Mouse (Mus musculus) liver, adult 2 months (tissue): ENCODE measurements around the gene Lrrc17. TPM values are rescaled to one million over a fixed set of nuclear protein-coding genes. Genes with fewer than 3 reads are reported as not detected.

Experiments used
- DNase-seq: peaks from one replicate; pipeline ENCODE4 v3.0.0-alpha.2; 2011; ENCODE audit warnings: low read depth, low spot score; ENCODE audit errors: extremely low read depth
- H3K27ac ChIP-seq: fragments of 200-500 bp; replicated peaks from 2 replicates; pipeline ENCODE4 v1.5.1; 2012; ENCODE audit warnings: low read depth, mild to moderate bottlenecking, control low read depth, inconsistent platforms, low read length; ENCODE audit not compliant: insufficient read depth
- H3K27me3 ChIP-seq: fragments of 200-500 bp; 2 replicates; pipeline ENCODE4 v1.6.1; 2012; ENCODE audit warnings: mild to moderate bottlenecking, moderate library complexity, low read length, inconsistent platforms; ENCODE audit not compliant: control insufficient read depth, insufficient read depth
- H3K36me3 ChIP-seq: fragments of 200-500 bp; 2 replicates; pipeline ENCODE4 v1.6.1; 2012; ENCODE audit warnings: low read length, inconsistent platforms; ENCODE audit not compliant: control insufficient read depth, insufficient read depth
- H3K4me1 ChIP-seq: fragments of 200-500 bp; 2 replicates; pipeline ENCODE4 v1.6.1; 2011; ENCODE audit warnings: low read length; ENCODE audit not compliant: control insufficient read depth, insufficient read depth
- H3K4me3 ChIP-seq: fragments of 200-500 bp; 2 replicates; pipeline ENCODE4 v1.5.1; 2011; ENCODE audit warnings: low read depth, mild to moderate bottlenecking, control low read depth, low read length, moderate library complexity; ENCODE audit not compliant: insufficient read depth
- H3K79me2 ChIP-seq: fragments of 200-500 bp; 2 replicates; pipeline ENCODE4 v1.6.1; 2012; ENCODE audit warnings: inconsistent platforms, mild to moderate bottlenecking, low read length, moderate library complexity; ENCODE audit not compliant: control insufficient read depth, insufficient read depth
- H3K9ac ChIP-seq: fragments of 200-500 bp; 2 replicates; pipeline ENCODE4 v1.6.1; 2012; ENCODE audit warnings: low read depth, mild to moderate bottlenecking, control low read depth, inconsistent platforms, low read length
- CTCF ChIP-seq: fragments of 200-500 bp; IDR thresholded peaks from 2 replicates; pipeline ENCODE4 v1.5.1; 2011; ENCODE audit warnings: low read depth, low read length, control low read depth
- POLR2A ChIP-seq: fragments of 200-500 bp; IDR thresholded peaks from 2 replicates; pipeline ENCODE4 v1.6.1; 2011; ENCODE audit warnings: low read length, control low read depth; ENCODE audit not compliant: insufficient read depth; ENCODE audit errors: extremely low read depth
- WGBS: fragments of 180-500 bp; shearing (Covaris S2); methylation state at CpG from one replicate; pipeline ENCODE4 v1.1.7; 2018; 5-methylcytosine and 5-hydroxymethylcytosine counted together
- polyA plus RNA-seq: library from polyadenylated mRNA; depleted of rRNA; stranded (reverse); fragments of >200 nt; gene quantifications from 2 replicates; pipeline ENCODE4 v1.2.3, GENCODE M21; 2012
- total RNA-seq: library from RNA; depleted of rRNA; stranded (reverse); fragments of >200 nt; gene quantifications from 2 replicates; pipeline ENCODE4 v1.2.3, GENCODE M21; 2014

Gene Lrrc17
- total and polyA plus RNA-seq, 2 experiments = 0.10 to 0.37 TPM

DNA sequence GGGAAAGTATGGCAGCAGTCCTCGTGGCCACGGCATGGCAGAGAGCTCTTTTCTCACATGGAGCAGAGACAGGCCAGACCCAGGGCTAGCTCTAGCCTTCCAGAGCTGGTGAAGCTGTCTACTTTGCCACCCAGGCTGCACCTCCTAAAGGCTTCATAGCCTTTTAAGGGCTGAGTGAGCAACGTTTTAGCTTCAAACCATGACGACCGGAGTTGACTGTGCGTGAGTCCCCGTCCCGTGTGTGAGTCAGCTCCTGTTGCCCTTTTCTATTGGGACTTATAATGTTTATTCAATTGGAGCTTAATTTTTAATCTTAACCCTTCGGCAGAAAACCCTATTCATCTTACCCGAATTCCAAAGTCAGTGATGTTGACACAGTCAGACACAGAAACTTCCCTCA lies 43.2 kb upstream of the Lrrc17 start:
- Histone ChIP-seq H3K79me2 (no peaks in the 10 kb centered on the region), H3K4me3 (no peak overlapping the region), H3K9ac (no peak overlapping the region), H3K27me3 (no peaks in the 10 kb centered on the region), H3K36me3 (no peaks in the 10 kb centered on the region), H3K27ac (no peak overlapping the region), H3K4me1 (no peaks in the 10 kb centered on the region)
- DNase-seq = no peak
- TF ChIP-seq CTCF (no peak), POLR2A (no peak)
- 80% methylated on average over 10 of the region's 10 CpGs for WGBS

DNA sequence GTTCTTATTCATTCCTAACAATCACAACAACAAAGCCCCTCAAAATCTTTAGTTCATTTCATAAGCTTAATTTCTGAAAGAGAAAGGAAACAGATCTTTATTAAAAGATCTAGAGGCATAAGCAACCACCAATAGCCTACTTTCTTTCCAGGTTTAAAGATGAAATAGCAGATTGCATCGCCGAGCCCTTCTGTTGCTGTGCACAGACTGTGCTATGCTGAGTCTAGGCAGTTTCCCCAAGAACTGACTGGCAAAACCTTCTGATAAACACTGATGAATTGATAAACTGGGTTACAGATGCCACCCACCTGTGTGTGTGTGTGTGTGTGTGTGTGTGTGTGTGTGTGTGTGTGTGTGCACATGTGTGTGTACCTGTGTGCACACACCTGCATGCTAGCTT lies 42.4 kb upstream of the Lrrc17 start:
- Histone ChIP-seq H3K79me2 (no peaks in the 10 kb centered on the region), H3K9ac (no peak overlapping the region), H3K36me3 (no peaks in the 10 kb centered on the region), H3K4me1 (no peaks in the 10 kb centered on the region), H3K27ac (no peak overlapping the region), H3K27me3 (no peaks in the 10 kb centered on the region), H3K4me3 (no peak overlapping the region)
- TF ChIP-seq POLR2A (no peak), CTCF (no peak)
- no peak for DNase-seq
- WGBS = 94% methylated on average over 2 of the region's 2 CpGs

DNA sequence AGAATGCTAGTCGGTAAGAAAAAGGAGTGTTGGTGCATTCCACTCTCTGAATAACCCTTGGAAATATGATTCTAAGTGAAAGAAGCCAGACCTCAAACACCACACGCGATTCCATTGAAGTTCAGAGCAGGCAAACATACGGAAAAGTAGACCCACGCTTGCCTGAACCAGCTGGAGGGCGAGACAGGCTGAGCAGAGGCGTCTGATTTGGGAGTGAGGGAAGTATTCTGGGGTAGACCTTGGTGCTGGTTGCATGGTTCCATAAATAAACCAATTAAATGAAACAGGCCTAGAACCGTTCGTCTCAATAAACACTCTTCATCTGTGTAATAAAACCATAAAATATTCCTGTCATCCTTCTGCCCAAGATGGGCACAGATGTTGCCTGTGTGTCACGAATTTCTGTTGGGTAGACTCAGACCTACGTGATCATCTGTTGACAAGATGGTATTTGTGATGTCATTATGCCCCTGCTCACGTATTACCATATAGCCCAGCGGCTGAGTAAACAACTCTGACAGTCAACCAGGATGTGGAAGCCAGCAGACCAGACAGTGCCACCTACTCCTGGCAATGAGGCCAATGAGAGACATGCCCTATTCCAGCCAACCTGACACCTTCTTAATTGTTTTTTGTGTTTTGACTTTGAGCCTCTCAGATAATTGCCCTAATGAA lies 40.3 kb upstream of the Lrrc17 start:
- H3K27ac ChIP-seq = no peak overlapping the region
- WGBS = 90% methylated on average over 13 of the region's 13 CpGs
- no peak for DNase-seq
- H3K4me1 ChIP-seq = no peaks in the 10 kb centered on the region
- no peak overlapping the region for H3K4me3 ChIP-seq
- H3K27me3 ChIP-seq = no peaks in the 10 kb centered on the region
- no peaks in the 10 kb centered on the region for H3K36me3 ChIP-seq
- TF ChIP-seq CTCF (no peak), POLR2A (no peak)
- H3K79me2 ChIP-seq = no peaks in the 10 kb centered on the region
- no peak overlapping the region for H3K9ac ChIP-seq

DNA sequence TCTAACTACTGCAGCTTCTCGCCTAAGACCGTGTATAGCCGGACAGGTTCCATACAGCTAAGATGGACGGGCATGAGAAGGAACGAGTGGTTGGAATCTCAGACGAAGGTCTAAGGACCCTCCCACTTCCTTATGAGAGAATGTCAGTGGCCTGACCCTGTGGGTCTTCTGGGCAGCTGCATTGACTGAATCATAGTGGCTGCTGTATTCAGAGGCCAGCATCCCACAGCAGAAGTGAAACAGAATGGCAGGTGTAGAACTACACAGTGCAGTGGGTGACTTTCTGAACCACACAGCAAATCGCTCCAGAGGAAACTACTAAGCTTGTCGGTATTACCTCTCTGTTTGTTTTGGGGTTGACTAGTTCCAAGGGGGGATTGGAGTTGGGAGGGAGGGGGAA lies 38.2 kb upstream of the Lrrc17 start:
- no peak for DNase-seq
- no peak overlapping the region for H3K4me3 ChIP-seq
- 84% methylated on average over 8 of the region's 8 CpGs for WGBS

DNA sequence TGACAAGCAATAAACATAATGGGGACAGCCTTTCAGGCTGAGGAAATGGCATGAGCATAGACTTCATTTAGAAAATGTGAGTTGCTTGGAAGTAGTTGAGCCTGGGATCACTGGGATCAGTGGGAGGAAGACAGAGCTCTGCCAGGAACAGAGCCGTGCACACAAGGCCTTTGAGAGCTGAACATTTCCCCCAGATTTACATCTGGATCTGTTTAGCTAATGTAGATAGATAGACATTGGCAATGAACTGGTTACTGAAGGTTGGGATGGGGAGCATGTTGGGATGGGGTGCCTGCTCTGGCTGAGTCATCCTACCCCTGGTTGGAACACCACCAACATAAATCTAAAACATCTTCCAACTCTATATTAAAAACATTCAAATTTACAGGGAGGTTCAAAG lies 36.5 kb upstream of the Lrrc17 start:
- DNase-seq = no peak
- 69% methylated on average over 1 of the region's 1 CpGs for WGBS
- Histone ChIP-seq H3K27ac (no peak overlapping the region), H3K79me2 (no peaks in the 10 kb centered on the region), H3K4me1 (no peaks in the 10 kb centered on the region), H3K27me3 (no peaks in the 10 kb centered on the region), H3K4me3 (no peak overlapping the region), H3K36me3 (no peaks in the 10 kb centered on the region), H3K9ac (no peak overlapping the region)
- TF ChIP-seq POLR2A = no peak
- TF ChIP-seq CTCF = no peak

More for the DNA sequence above, 38.2 kb upstream of the Lrrc17 start:
- Histone ChIP-seq H3K9ac (no peak overlapping the region), H3K4me1 (no peaks in the 10 kb centered on the region), H3K36me3 (no peaks in the 10 kb centered on the region), H3K27me3 (no peaks in the 10 kb centered on the region), H3K79me2 (no peaks in the 10 kb centered on the region), H3K27ac (no peak overlapping the region)
- no peak for TF ChIP-seq POLR2A
- TF ChIP-seq CTCF = no peak

DNA sequence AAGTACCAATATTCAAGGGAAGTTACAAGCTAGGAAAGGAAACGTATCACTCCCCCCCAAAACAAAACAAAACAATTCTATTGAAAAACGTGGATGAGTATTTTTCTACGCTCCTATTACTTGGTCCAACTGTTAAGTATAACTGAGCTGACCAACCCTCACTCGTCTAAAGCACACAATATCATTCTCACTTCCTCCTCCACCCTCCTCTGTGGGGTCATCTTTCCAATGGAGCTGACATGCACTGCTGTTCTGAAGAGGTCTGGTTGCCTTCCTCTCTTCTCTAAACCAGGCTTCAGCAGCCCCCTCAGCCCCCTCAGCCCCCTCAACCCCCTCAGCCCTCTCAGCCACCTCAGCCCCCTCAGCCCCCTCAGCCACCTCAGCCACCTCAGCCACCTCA lies 33.6 kb upstream of the Lrrc17 start:
- no peaks in the 10 kb centered on the region for H3K36me3 ChIP-seq
- no peaks in the 10 kb centered on the region for H3K27me3 ChIP-seq
- WGBS = 75% methylated on average over 4 of the region's 4 CpGs
- no peak overlapping the region for H3K4me3 ChIP-seq
- H3K27ac ChIP-seq = no peak overlapping the region
- H3K79me2 ChIP-seq = no peaks in the 10 kb centered on the region
- no peak overlapping the region for H3K9ac ChIP-seq
- H3K4me1 ChIP-seq = no peaks in the 10 kb centered on the region
- DNase-seq = no peak
- TF ChIP-seq CTCF (no peak), POLR2A (no peak)
